Mouse (Mus musculus): ENCODE data around the gene Htatsf1.

- TF ChIP-seq CTCF (IDR thresholded peaks at IDR 0.05; ENCODE audit: low read depth, low read length) (no peak), POLR2AphosphoS5 (IDR thresholded peaks at IDR 0.05; ENCODE audit: insufficient replicate concordance, low read depth, low read length) (no peak), GATA1 (IDR thresholded peaks at IDR 0.05; ENCODE audit: borderline replicate concordance, low read length) (no peak), GATA2 (IDR thresholded peaks at IDR 0.05; ENCODE audit: borderline replicate concordance, low read depth, low read length) (no peak), TAL1 (conservative IDR thresholded peaks at IDR 0.05; ENCODE audit: low read depth, low read length) (no peak)
Measured at GRCm38 (mm10) chrX:57052848-57053173, 572 bp upstream of the Htatsf1 start.

All from G1E (cell line).